Mouse (Mus musculus): ENCODE measurements around the gene Babam2.

DNA sequence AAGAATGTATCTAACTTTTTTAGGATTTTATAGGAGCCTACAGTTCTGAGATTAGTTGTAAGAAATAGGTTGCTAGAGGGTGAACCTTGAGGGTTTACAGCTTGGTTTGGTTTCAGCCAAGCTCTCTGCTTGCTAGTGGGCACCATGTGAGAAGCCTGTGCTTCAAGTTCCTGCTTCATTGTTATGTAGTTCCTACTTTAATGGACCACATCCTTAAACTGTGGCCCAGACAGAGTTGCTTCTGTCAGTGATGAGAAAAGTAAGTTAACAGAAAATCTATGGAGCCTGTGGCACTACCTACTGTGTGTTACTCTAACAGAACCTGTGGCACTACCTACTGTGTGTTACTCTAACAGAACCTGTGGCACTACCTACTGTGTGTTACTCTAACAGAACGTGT lies 57.1 kb downstream of the Babam2 start:
- no peak for TF ChIP-seq CTCF (IDR thresholded peaks at IDR 0.05)
- TF ChIP-seq EP300 (IDR thresholded peaks at IDR 0.05; ENCODE audit: insufficient read depth, low read depth, low read length), result no peak
